Mouse (Mus musculus) lung, adult 2 months (tissue): ENCODE data around the gene Plcl1. TPM values are rescaled to one million over a fixed set of nuclear protein-coding genes. Genes with fewer than 3 reads are reported as not detected.

Source experiments
- DNase-seq: peaks from one replicate; pipeline ENCODE4 v3.0.0; 2022
- H3K4me1 ChIP-seq: fragments of 200-500 bp; 2 replicates; pipeline ENCODE4 v1.6.1; 2011; ENCODE audit warnings: low read length; ENCODE audit not compliant: control insufficient read depth, insufficient read depth
- H3K4me3 ChIP-seq: fragments of 200-500 bp; replicated peaks from 2 replicates; pipeline ENCODE3; 2011; ENCODE audit warnings: low read depth, mild to moderate bottlenecking, control low read depth, low read length; ENCODE audit errors: extremely low read depth
- CTCF ChIP-seq: fragments of 200-500 bp; IDR thresholded peaks from 2 replicates; pipeline ENCODE4 v1.5.1; 2011; ENCODE audit warnings: mild to moderate bottlenecking, low read length, control low read depth; ENCODE audit not compliant: insufficient read depth
- POLR2A ChIP-seq: fragments of 200-500 bp; IDR thresholded peaks from 2 replicates; pipeline ENCODE4 v1.6.1; 2011; ENCODE audit warnings: low read depth, mild to moderate bottlenecking, control low read depth, low read length, borderline replicate concordance; ENCODE audit errors: extremely low read depth
- WGBS: fragments of 180-500 bp; shearing (Covaris S2); methylation state at CpG from one replicate; pipeline ENCODE4 v1.1.7; 2018; 5-methylcytosine and 5-hydroxymethylcytosine counted together
- polyA plus RNA-seq: library from polyadenylated mRNA; depleted of rRNA; stranded (reverse); fragments of >200 nt; gene quantifications from 2 replicates; pipeline ENCODE4 v1.2.3, GENCODE M21; 2012

Gene Plcl1
- polyA plus RNA-seq, 1 experiment, result 2.4 TPM

- no peak for DNase-seq
- Histone ChIP-seq H3K4me3 (no peak overlapping the region), H3K4me1 (peaks cover under 1% of the 10 kb centered on the region; the same call in 1 of the 2 replicates)
- TF ChIP-seq CTCF (no peak), POLR2A (no peak)
- 89% methylated on average over 3 of the region's 3 CpGs for WGBS
Observed at GRCm38 (mm10) chr1:55430587-55430986, 24.9 kb downstream of the Plcl1 start.

GRCm38 (mm10) chr1:55436589-55436988, 30.9 kb downstream of the Plcl1 start:
- DNase-seq, result no peak
- TF ChIP-seq CTCF, result no peak
- no peak for TF ChIP-seq POLR2A
- H3K4me1 ChIP-seq, result peaks cover 5% of the 10 kb centered on the region
- no peak overlapping the region for H3K4me3 ChIP-seq
- 34% methylated on average over 5 of the region's 5 CpGs for WGBS

- no peak for DNase-seq
- Histone ChIP-seq H3K4me3 (no peak overlapping the region), H3K4me1 (peaks cover 5% of the 10 kb centered on the region)
- no peak for TF ChIP-seq CTCF
- 44% methylated on average over 8 of the region's 8 CpGs for WGBS
Observed at GRCm38 (mm10) chr1:55437095-55437494, 31.4 kb downstream of the Plcl1 start.

GRCm38 (mm10) chr1:55438617-55439016, 32.9 kb downstream of the Plcl1 start:
- WGBS, result 79% methylated on average over 4 of the region's 4 CpGs
- Histone ChIP-seq H3K4me3 (no peak overlapping the region), H3K4me1 (peaks cover 5% of the 10 kb centered on the region)
- DNase-seq, result no peak
- TF ChIP-seq CTCF, result no peak
- TF ChIP-seq POLR2A, result no peak

GRCm38 (mm10) chr1:55445043-55445688, 39.4 kb downstream of the Plcl1 start:
- no peak overlapping the region for H3K4me3 ChIP-seq
- DNase-seq, result no peak
- H3K4me1 ChIP-seq, result no peaks in the 10 kb centered on the region
- TF ChIP-seq POLR2A, result no peak
- no peak for TF ChIP-seq CTCF
- WGBS, result 79% methylated on average over 6 of the region's 6 CpGs

GRCm38 (mm10) chr1:55445689-55446044, 39.9 kb downstream of the Plcl1 start:
- no peak overlapping the region for H3K4me3 ChIP-seq
- no peak for TF ChIP-seq POLR2A
- WGBS, result 39% methylated on average over 3 of the region's 3 CpGs
- no peaks in the 10 kb centered on the region for H3K4me1 ChIP-seq
- DNase-seq, result no peak

GRCm38 (mm10) chr1:55446273-55446672, 40.6 kb downstream of the Plcl1 start:
- no peak overlapping the region for H3K4me3 ChIP-seq
- WGBS, result 63% methylated on average over 5 of the region's 5 CpGs

GRCm38 (mm10) chr1:55446876-55447275, 41.2 kb downstream of the Plcl1 start:
- WGBS, result 75% methylated on average over 2 of the region's 2 CpGs
- no peak for DNase-seq
- TF ChIP-seq POLR2A (no peak), CTCF (no peak)
- Histone ChIP-seq H3K4me3 (no peak overlapping the region), H3K4me1 (no peaks in the 10 kb centered on the region)

More at GRCm38 (mm10) chr1:55446273-55446672, 40.6 kb downstream of the Plcl1 start:
- no peak for DNase-seq
- H3K4me1 ChIP-seq, result no peaks in the 10 kb centered on the region
- TF ChIP-seq POLR2A, result no peak
- no peak for TF ChIP-seq CTCF

- 84% methylated on average over 2 of the region's 2 CpGs for WGBS
- H3K4me1 ChIP-seq, result no peaks in the 10 kb centered on the region
- no peak for DNase-seq
- H3K4me3 ChIP-seq, result no peak overlapping the region
- TF ChIP-seq CTCF, result no peak
Observed at GRCm38 (mm10) chr1:55447661-55448060, 41.9 kb downstream of the Plcl1 start.

GRCm38 (mm10) chr1:55448104-55448503, 42.4 kb downstream of the Plcl1 start:
- DNase-seq, result no peak
- Histone ChIP-seq H3K4me3 (no peak overlapping the region), H3K4me1 (no peaks in the 10 kb centered on the region)
- no peak for TF ChIP-seq CTCF
- TF ChIP-seq POLR2A, result no peak
- 77% methylated on average over 1 of the region's 1 CpGs for WGBS
